Mouse (Mus musculus) layer of hippocampus, postnatal 25 days (tissue): ENCODE data around the gene Ercc6. TPM values are rescaled to one million over a fixed set of nuclear protein-coding genes. Genes with fewer than 3 reads are reported as not detected.

Experiments used
- total RNA-seq, 2 experiments: library from RNA; stranded (reverse); gene quantifications; 2 replicates each; pipeline ENCODE4 v1.2.3; 2021

Gene Ercc6
- total RNA-seq, 2 experiments from 2014 or later = 16.8 to 22.3 TPM

Other genes starting within 250 kb of the Ercc6 start
- 10 to 100 TPM; 82.8 to 83.5 TPM for gene Ogdhl, start 191.5 kb upstream of the Ercc6 start, total RNA-seq
- not detected for gene 1700024G13Rik, start 125.1 kb upstream of the Ercc6 start, total RNA-seq
- gene Slc18a3, start 48.7 kb upstream of the Ercc6 start, total RNA-seq = under 1 TPM in 1 of 2 experiments, not detected in 1; 0.10 TPM
- gene Chat, start 47.5 kb upstream of the Ercc6 start, total RNA-seq = not detected
- gene Prrxl1, start 85.9 kb downstream of the Ercc6 start, total RNA-seq = not detected
- gene 3425401B19Rik, start 171.8 kb downstream of the Ercc6 start, total RNA-seq = under 1 TPM; 0.19 to 0.34 TPM